Mouse (Mus musculus): ENCODE data around the gene Cmtm3.

GRCm38 (mm10) chr8:104342426-104342825, 3.2 kb downstream of the Cmtm3 start:
- TF ChIP-seq CTCF (IDR thresholded peaks at IDR 0.05; ENCODE audit: extremely low read depth, insufficient read depth, low read length), result no peak
- TF ChIP-seq POLR2A (IDR thresholded peaks at IDR 0.05; ENCODE audit: extremely low read depth, insufficient read depth, low read length), result no peak

All from cortical plate, adult 2 months (tissue).